Mouse (Mus musculus) adrenal gland, adult 8-10 months (tissue): ENCODE data around the gene Sdhd. TPM values are rescaled to one million over a fixed set of nuclear protein-coding genes. Genes with fewer than 3 reads are reported as not detected.
A peak's percentile ranks its signal among the peaks of the same experiment; 100 is the strongest.

Source experiments
- DNase-seq: peaks from one replicate; pipeline ENCODE4 v3.0.0; 2022
- total RNA-seq, 4 experiments: library from RNA; stranded (reverse); gene quantifications; 2 replicates each; pipeline ENCODE4 v1.2.4; 2022

Gene Sdhd
- total RNA-seq, 4 experiments from 2014 or later, result 137 to 229 (median 191) TPM

- DNase-seq, result no peak
Observed at GRCm38 (mm10) chr9:50586955-50587354, 16.7 kb downstream of the Sdhd start.

- no peak for DNase-seq
Observed at GRCm38 (mm10) chr9:50585145-50585818, 18.3 kb downstream of the Sdhd start.

- no peak for DNase-seq
Observed at GRCm38 (mm10) chr9:50580370-50580769, 23.2 kb downstream of the Sdhd start.

- DNase-seq, result no peak
Observed at GRCm38 (mm10) chr9:50569599-50570525, 33.8 kb downstream of the Sdhd start.

GRCm38 (mm10) chr9:50567881-50568280, 35.7 kb downstream of the Sdhd start:
- DNase-seq, result no peak

GRCm38 (mm10) chr9:50567372-50567771, 36.2 kb downstream of the Sdhd start:
- no peak for DNase-seq

- no peak for DNase-seq
Observed at GRCm38 (mm10) chr9:50565940-50566339, 37.7 kb downstream of the Sdhd start.

GRCm38 (mm10) chr9:50565173-50565572, 38.4 kb downstream of the Sdhd start:
- DNase-seq, result no peak

GRCm38 (mm10) chr9:50561918-50562360, 41.7 kb downstream of the Sdhd start:
- DNase-seq, result no peak

GRCm38 (mm10) chr9:50561145-50561917, 42.3 kb downstream of the Sdhd start, which contains the start of gene Tex12:
Tex12 (minus strand) TSS chr9:50561325.
- no peak for DNase-seq

- DNase-seq, result no peak
Observed at GRCm38 (mm10) chr9:50555094-50555446, 48.5 kb downstream of the Sdhd start, which contains the start of gene Bco2. Bco2 (minus strand) TSS chr9:50555181.

GRCm38 (mm10) chr9:50554241-50555093, 49.1 kb downstream of the Sdhd start, which contains the start of gene Il18:
Il18 (plus strand) TSS chr9:50554827.
- peak; percentile 33 for DNase-seq

GRCm38 (mm10) chr9:50553547-50553946, 50.1 kb downstream of the Sdhd start:
- DNase-seq, result no peak

GRCm38 (mm10) chr9:50552206-50552605, 51.4 kb downstream of the Sdhd start:
- no peak for DNase-seq

- DNase-seq, result no peak
Observed at GRCm38 (mm10) chr9:50548936-50549335, 54.7 kb downstream of the Sdhd start.

- no peak for DNase-seq
Observed at GRCm38 (mm10) chr9:50547859-50548478, 55.6 kb downstream of the Sdhd start.

Other genes with a start within 250 kb of the Sdhd start
- under 1 TPM in 2 of 4 experiments, not detected in 2; 0.28 to 0.35 TPM for gene Plet1, start 109.3 kb downstream of the Sdhd start, total RNA-seq
- 10 to 100 TPM; 54.1 to 70.2 (median 63.4) TPM for gene Pts, start 75.1 kb downstream of the Sdhd start, total RNA-seq
- gene Il18, start 49.0 kb downstream of the Sdhd start, total RNA-seq, result 1 to 10 TPM; 5.5 to 9.1 (median 7.3) TPM
- 1 to 10 TPM; 4.8 to 7.0 (median 5.6) TPM for gene Bco2, start 48.6 kb downstream of the Sdhd start, total RNA-seq
- gene Tex12, start 42.5 kb downstream of the Sdhd start, total RNA-seq, result not detected
- 100 to 1,000 TPM; 139 to 206 (median 156) TPM for gene Timm8b, start 98 bp upstream of the Sdhd start, total RNA-seq
- gene Pih1d2, start 13.5 kb upstream of the Sdhd start, total RNA-seq, result 1 to 10 TPM; 2.5 to 3.5 (median 3.0) TPM
- gene Nkapd1, start 13.7 kb upstream of the Sdhd start, total RNA-seq, result 10 to 100 TPM; 16.8 to 24.3 (median 22.4) TPM
- 100 to 1,000 TPM in 2 of 4 experiments, 10 to 100 TPM in 2; 71.5 to 123 (median 102) TPM for gene Dlat, start 56.0 kb upstream of the Sdhd start, total RNA-seq
- 10 to 100 TPM in 3 of 4 experiments, 1 to 10 TPM in 1; 9.5 to 13.6 (median 11.7) TPM for gene Dixdc1, start 135.7 kb upstream of the Sdhd start, total RNA-seq
- 1 to 10 TPM; 6.6 to 9.3 (median 7.9) TPM for gene 2310030G06Rik, start 142.7 kb upstream of the Sdhd start, total RNA-seq
- gene Cryab, start 147.5 kb upstream of the Sdhd start, total RNA-seq, result 10 to 100 TPM; 26.8 to 60.1 (median 38.2) TPM
- gene Hspb2, start 148.5 kb upstream of the Sdhd start, total RNA-seq, result 1 to 10 TPM; 3.0 to 3.2 (median 3.1) TPM
- 1 to 10 TPM; 5.3 to 8.9 (median 6.7) TPM for gene Fdxacb1, start 164.4 kb upstream of the Sdhd start, total RNA-seq
- gene Alg9, start 171.2 kb upstream of the Sdhd start, total RNA-seq, result 10 to 100 TPM; 17.6 to 31.5 (median 21.7) TPM
- 10 to 100 TPM; 43.1 to 53.3 (median 44.2) TPM for gene 1110032A03Rik, start 171.7 kb upstream of the Sdhd start, total RNA-seq
- gene Ppp2r1b, start 241.5 kb upstream of the Sdhd start, total RNA-seq, result 10 to 100 TPM; 32.9 to 46.7 (median 43.7) TPM